Comparison of ENCODE assay signal across 8 mouse cellular contexts in genomic region chr3:86687571-86688209, GRCm38 (mm10).
A peak's percentile ranks its signal among the peaks of the same experiment; 100 is the strongest.
DNase-seq lines count a peak whose midpoint lies in the region; ATAC-seq lines count a peak whose summit lies in the region.
"Had no signal": no experiment of that assay in that cellular context is flagged by ENCODE, and none has a peak within 500 bp of the region (broad histone marks: within the 10 kb centered on the region; RNA-seq: fewer than 3 reads in every experiment).

No protein-coding gene starts in this region.

- no peaks in the 10 kb centered on the region for H3K36me3 ChIP-seq in forebrain, embryonic 16.5 days (ENCODE audit: control insufficient read depth, insufficient read depth)
- H3K36me3 ChIP-seq: liver, embryonic 15.5 days had no signal

- WGBS in forebrain, embryonic 16.5 days: 33% methylated on average over 7 of the region's 7 CpGs

- H3K4me1 ChIP-seq in forebrain, embryonic 16.5 days (replicated peaks; ENCODE audit: control insufficient read depth, insufficient read depth, low read length): no peaks in the 10 kb centered on the region
- H3K4me1 ChIP-seq: liver, embryonic 15.5 days had no signal

- no peak overlapping the region for H3K4me2 ChIP-seq in forebrain, embryonic 16.5 days (ENCODE audit: low read length)
- H3K4me2 ChIP-seq: liver, embryonic 15.5 days had no signal

- no peak overlapping the region for H3K4me3 ChIP-seq in forebrain, embryonic 16.5 days (replicated peaks; ENCODE audit: low read length)
- H3K4me3 ChIP-seq: liver, embryonic 15.5 days had no signal

- H3K27ac ChIP-seq in forebrain, embryonic 16.5 days (ENCODE audit: low read length): no peak overlapping the region
- H3K27ac ChIP-seq: liver, embryonic 15.5 days had no signal

- ATAC-seq in forebrain, embryonic 16.5 days: 0 out of 2 replicates have a peak, but pooled peaks have one; percentile 47
- ATAC-seq in megakaryocyte progenitor cell, adult 5-6 weeks (replicated peaks; ENCODE audit: poor library complexity): no peak

- H3K9ac ChIP-seq in forebrain, embryonic 16.5 days (replicated peaks; ENCODE audit: low read depth, low read length): no peak overlapping the region
- H3K9ac ChIP-seq: liver, embryonic 15.5 days had no signal

- peak; percentile 6 for DNase-seq in right cerebral cortex, adult 18-20 months
- DNase-seq in right cerebral cortex, postnatal 14 days: no peak
- DNase-seq in layer of hippocampus, postnatal 14 days (ENCODE audit: low spot score in 2 of 2): peak; percentile 21
- DNase-seq in spleen, postnatal 36 days (ENCODE audit: low spot score in 2 of 2): no peak
- no peak for DNase-seq in left cerebral cortex, adult 18-20 months (ENCODE audit: low spot score in 2 of 2)

- no peaks in the 10 kb centered on the region for H3K9me3 ChIP-seq in forebrain, embryonic 16.5 days (ENCODE audit: control insufficient read depth, low read length)
- H3K9me3 ChIP-seq: liver, embryonic 15.5 days had no signal

- H3K27me3 ChIP-seq in forebrain, embryonic 16.5 days (replicated peaks; ENCODE audit: control insufficient read depth, insufficient read depth, low read length): 0 out of 2 replicates have a peak, but pooled peaks cover 2% of the 10 kb centered on the region
- H3K27me3 ChIP-seq: liver, embryonic 15.5 days had no signal

Comparison
In these comparisons a context has a peak if more than half of its experiments do, and no peak if none do; other contexts are left out.
1. DNase-seq: peak in right cerebral cortex, adult 18-20 months (single experiment) and layer of hippocampus, postnatal 14 days (2 of 2); none in right cerebral cortex, postnatal 14 days (single experiment), spleen, postnatal 36 days (0 of 2) and left cerebral cortex, adult 18-20 months (0 of 2).